Mouse (Mus musculus) fat pad, adult 2 months (tissue): Measurements from ENCODE around the gene Krcc1.
"Not testable (repeated sequence)": the region's sequence is repeated elsewhere in the genome, so short reads cannot be mapped to it uniquely, and the experiment has no call there.

ENCODE experiments used
- DNase-seq: peaks from one replicate; pipeline ENCODE4 v3.0.0-alpha.2; 2011; ENCODE audit warnings: low read depth, low spot score; ENCODE audit errors: extremely low read depth

The Krcc1 gene

DNA sequence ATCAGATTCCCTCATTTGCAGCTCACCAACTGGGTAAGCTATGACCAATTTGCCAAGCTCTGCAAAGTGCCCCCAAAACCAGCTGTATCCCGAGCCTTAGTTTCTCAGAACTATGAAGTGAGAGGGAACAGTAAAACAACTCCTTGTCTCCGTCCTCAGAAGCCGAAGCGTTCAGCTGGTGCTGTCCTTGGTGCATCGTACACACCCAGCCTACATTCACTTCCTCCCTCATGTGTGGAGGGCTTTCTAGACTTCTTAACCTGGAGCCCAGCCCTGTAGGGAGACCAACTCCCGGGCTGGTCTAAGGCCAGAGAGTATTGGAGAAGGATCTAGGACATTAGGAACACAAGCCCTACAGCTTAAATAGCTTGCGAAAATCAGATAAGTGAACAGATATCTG lies 59.0 kb downstream of the Krcc1 start:
- no peak for DNase-seq

DNA sequence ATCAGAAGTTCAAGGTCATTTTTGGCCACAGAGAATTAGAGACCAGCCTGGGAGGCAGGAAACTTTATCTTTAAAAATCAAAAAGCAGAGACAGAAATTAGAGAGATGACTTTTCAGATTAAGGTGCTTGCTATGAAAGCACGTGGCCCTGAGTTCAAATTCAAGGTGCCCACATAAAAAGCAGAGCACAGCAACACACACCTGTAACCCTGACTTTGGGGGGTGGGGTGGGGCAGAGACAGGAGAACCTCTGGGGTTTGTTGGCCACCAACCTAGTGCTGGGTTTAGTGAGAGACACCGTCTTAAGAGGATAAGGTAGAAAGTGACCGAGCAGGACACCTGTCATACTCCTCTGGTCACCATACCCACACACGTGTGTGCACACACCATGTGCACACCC lies 60.0 kb downstream of the Krcc1 start:
- DNase-seq, result not testable (repeated sequence)

DNA sequence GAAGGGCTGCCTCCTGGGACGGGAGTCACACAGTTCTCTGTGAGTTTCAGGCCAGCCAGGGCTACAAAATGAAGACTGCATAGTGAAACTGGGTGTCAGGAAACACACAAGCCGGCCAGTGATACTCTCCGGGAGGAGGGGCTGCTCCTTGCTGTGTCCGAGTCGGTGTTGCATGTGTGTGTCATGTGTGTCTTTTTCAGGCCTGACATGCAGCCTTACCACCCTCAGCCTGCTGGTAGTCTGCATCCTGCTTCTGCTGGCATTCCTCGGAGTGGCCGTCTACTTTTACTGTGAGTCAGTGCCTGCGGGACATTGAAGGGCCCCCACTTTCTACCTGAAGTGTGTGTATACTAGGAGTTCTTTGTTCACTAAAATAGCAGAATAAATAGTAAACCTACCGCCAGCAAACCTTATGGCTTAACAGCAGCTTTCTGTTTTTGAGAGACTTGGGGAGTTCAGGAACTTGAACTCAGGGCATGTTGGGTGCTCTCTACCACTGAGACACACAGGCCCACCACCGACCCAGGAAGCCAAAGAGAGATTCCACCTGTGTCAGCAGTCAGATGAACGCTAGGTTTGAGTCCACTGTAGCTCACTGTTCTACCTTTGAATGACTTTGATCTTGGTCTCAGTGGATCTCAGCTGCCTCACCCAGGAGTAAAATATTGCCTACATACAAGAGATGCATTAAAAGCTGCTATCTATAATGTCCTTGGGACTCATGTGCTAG lies 60.9 kb downstream of the Krcc1 start:
- DNase-seq, result no peak

DNA sequence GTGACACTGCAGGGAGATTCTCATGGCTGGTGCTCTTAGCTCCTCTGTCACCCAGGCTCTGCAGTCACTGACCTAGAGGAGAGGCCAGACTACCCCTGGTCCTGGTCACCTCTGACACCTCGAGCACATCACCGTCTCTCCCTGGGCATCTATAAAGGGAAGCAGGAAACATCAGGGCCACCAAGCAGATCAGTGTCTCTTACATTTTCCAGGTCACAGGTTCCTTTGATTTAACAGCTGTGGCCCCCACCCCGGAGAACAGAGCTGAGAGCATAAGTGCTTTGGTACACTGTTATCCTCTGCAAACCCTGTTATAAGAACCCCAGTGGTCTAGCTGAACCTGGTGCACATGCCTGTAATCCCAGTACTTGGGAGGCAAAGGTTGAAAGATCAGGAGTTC lies 61.6 kb downstream of the Krcc1 start:
- DNase-seq, result no peak

DNA sequence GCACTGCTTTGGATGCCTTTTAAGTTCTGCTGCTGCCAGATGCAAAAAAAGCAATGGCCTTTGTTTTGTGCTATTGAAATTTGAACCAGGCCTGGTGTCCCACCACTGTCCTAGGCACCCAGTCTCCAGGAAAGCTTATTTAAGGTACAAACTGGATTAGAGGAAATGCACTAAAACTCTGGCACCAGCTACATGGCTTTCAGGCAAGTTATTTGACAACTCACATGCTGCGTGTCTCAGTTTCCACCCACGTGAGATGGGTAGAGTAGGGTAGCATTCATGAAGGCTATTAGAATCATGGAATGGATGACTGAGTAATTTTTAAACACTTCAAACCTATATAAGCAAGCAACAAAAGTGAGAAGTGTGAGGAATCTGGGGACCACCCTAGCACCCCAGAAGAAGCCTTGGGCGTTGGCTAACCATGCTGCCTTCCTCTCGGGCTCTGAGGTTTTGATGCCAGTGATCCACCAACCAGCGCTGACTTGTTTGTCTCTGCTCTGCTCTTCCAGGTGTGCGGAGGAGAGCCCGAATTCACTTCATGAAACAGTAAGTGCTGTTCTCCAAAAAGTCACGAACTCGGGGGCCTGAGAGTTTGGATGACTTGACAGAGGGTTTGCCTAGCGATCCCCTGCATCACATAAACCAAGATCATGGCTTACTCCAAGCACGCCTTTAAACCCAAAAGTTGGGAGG lies 62.2 kb downstream of the Krcc1 start:
- no peak for DNase-seq
